Mouse (Mus musculus) kidney, embryonic 14.5 days (tissue): ENCODE data around the gene Larp1b. TPM values are rescaled to one million over a fixed set of nuclear protein-coding genes. Genes with fewer than 3 reads are reported as not detected.
A peak's percentile ranks its signal among the peaks of the same experiment; 100 is the strongest.

Experiments used
- ATAC-seq: fragments of 200-750 bp; cut with Nextera tagmentation; 2 replicates; pipeline ENCODE4 v1.8.0; 2017; ENCODE audit warnings: moderate number of reproducible peaks, mild to moderate bottlenecking, moderate TSS enrichment, moderate library complexity; ENCODE audit not compliant: low FRiP score, low TSS enrichment
- H3K27ac ChIP-seq: fragments of 300-500 bp; sonication (generic); 2 replicates; pipeline ENCODE4 v1.5.1; 2014; ENCODE audit warnings: low read depth, mild to moderate bottlenecking, low read length, moderate library complexity, mixed read lengths
- H3K27me3 ChIP-seq: fragments of 300-500 bp; sonication (generic); 2 replicates; pipeline ENCODE4 v1.6.1; 2014; ENCODE audit warnings: mild to moderate bottlenecking, low read length; ENCODE audit not compliant: control insufficient read depth, insufficient read depth
- H3K36me3 ChIP-seq: fragments of 300-500 bp; sonication (generic); 2 replicates; pipeline ENCODE4 v1.6.1; 2014; ENCODE audit warnings: low read length, mixed read lengths; ENCODE audit not compliant: control insufficient read depth, insufficient read depth
- H3K4me1 ChIP-seq: fragments of 300-500 bp; sonication (generic); 2 replicates; pipeline ENCODE4 v1.6.1; 2014; ENCODE audit warnings: low read length, mixed read lengths; ENCODE audit not compliant: control insufficient read depth, insufficient read depth
- H3K4me2 ChIP-seq: fragments of 300-500 bp; sonication (generic); replicated peaks from 2 replicates; pipeline ENCODE4 v1.6.1; 2014; ENCODE audit warnings: low read depth, mild to moderate bottlenecking, low read length
- H3K4me3 ChIP-seq: fragments of 300-500 bp; sonication (generic); 2 replicates; pipeline ENCODE4 v1.5.1; 2014; ENCODE audit warnings: mild to moderate bottlenecking, low read length
- H3K9ac ChIP-seq: fragments of 300-500 bp; sonication (generic); 2 replicates; pipeline ENCODE4 v1.6.1; 2014; ENCODE audit warnings: low read depth, mild to moderate bottlenecking, low read length, moderate library complexity
- H3K9me3 ChIP-seq: fragments of 300-500 bp; sonication (generic); 2 replicates; pipeline ENCODE4 v1.6.1; 2016; ENCODE audit warnings: low read length; ENCODE audit not compliant: control insufficient read depth
- WGBS: fragments of 180-500 bp; shearing (Covaris S2); extraction: QIAGEN DNeasy Blood & Tissue Kit; methylation state at CpG from one replicate; pipeline ENCODE4 v1.1.7; 2014; 5-methylcytosine and 5-hydroxymethylcytosine counted together
- polyA plus RNA-seq: library from polyadenylated mRNA; unstranded; fragments of >200 nt; fragmentation: Nextera tagmentation; extraction: Ambion mirVana; gene quantifications from 2 replicates; pipeline ENCODE4 v1.2.1, GENCODE M21; 2014

Gene Larp1b
- polyA plus RNA-seq, 1 experiment from 2014 or later: 7.4 TPM

- Histone ChIP-seq H3K4me3 (no peak overlapping the region; the same call in 1 of the 2 replicates), H3K9me3 (no peaks in the 10 kb centered on the region), H3K27ac (no peak overlapping the region), H3K9ac (peak overlapping the region; percentile 80; the same call in 1 of the 2 replicates), H3K4me2 (peak overlapping the region; percentile 54; the same call in 1 of the 2 replicates), H3K36me3 (no peaks in the 10 kb centered on the region), H3K4me1 (peaks cover 6% of the 10 kb centered on the region), H3K27me3 (no peaks in the 10 kb centered on the region)
- ATAC-seq: no peak
- 82% methylated on average over 5 of the region's 5 CpGs for WGBS
Measured at GRCm38 (mm10) chr3:41084421-41084820, 134.8 kb downstream of the Larp1b start.

DNA sequence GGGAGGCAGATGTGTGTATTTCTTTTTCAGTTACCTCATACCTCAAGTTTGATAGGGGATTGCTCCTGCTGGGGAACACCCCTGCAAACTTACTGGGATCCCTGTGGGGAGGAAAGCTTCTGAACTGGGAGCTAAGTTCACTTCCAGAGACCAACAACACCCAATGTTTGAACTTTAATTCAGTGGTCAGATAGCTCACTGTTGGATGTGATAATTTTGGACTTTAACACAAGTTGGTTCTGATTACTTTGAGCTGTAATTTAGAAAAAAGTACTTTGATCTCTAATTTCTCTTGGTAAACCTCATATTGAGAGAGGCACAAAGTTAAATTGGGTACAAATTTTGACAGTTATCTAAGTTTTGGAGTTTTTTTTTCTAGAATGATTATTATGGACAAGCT, 137.4 kb downstream of the Larp1b start:
- Histone ChIP-seq H3K4me3 (no peak overlapping the region), H3K4me1 (no peaks in the 10 kb centered on the region), H3K9ac (no peak overlapping the region), H3K27me3 (no peaks in the 10 kb centered on the region), H3K27ac (no peak overlapping the region), H3K9me3 (no peaks in the 10 kb centered on the region), H3K4me2 (no peak overlapping the region), H3K36me3 (no peaks in the 10 kb centered on the region)
- ATAC-seq: no peak

Other genes with a start within 250 kb of the Larp1b start
- gene Slc25a31, start 241.0 kb upstream of the Larp1b start, polyA plus RNA-seq: 0.28 TPM in 1 of 2 replicates, not detected in the other
- gene Hspa4l, start 205.3 kb upstream of the Larp1b start, polyA plus RNA-seq: 4.3 and 8.8 TPM in 2 replicates
- gene Plk4, start 149.8 kb upstream of the Larp1b start, polyA plus RNA-seq: 48.7 and 74.8 TPM in 2 replicates
- gene Mfsd8, start 102.9 kb upstream of the Larp1b start, polyA plus RNA-seq: 5.3 and 8.1 TPM in 2 replicates
- gene Abhd18, start 102.9 kb upstream of the Larp1b start, polyA plus RNA-seq: 6.0 and 6.1 TPM in 2 replicates
- gene 1700034I23Rik, start 47.3 kb upstream of the Larp1b start, polyA plus RNA-seq: 0.16 TPM in 1 of 2 replicates, not detected in the other
- 22.8 and 28.9 TPM in 2 replicates for gene Pgrmc2, start 133.2 kb downstream of the Larp1b start, polyA plus RNA-seq